Mouse (Mus musculus): ENCODE results near the gene Gm128. TPM values are rescaled to one million over a fixed set of nuclear protein-coding genes. Genes with fewer than 3 reads are reported as not detected.

The Gm128 gene
- total and polyA plus RNA-seq, 2 experiments from 2014 or later = not detected

DNA sequence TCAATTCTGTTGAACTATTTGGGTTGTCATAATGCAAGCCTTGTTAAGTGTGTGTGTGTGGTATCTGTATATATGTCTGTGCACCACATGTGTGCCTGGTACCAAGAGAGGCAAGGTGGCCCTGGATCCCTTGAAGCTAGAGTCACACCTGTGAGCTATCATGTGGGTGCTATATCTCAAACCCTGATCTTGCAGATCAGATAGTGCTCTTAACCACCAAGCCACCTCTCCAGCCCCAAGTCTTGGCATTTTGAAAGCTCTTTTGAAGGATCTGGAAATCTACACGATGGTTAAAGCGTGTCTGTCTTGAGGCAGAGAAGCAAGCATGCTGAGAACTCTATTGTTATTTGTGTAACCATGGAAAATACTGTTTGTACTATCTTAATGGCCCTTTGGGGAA, 30.8 kb downstream of the Gm128 start:
- 69% methylated on average over 2 of the region's 2 CpGs for WGBS
- no peak for TF ChIP-seq CTCF (IDR thresholded peaks at IDR 0.05; ENCODE audit: low read depth)
- no peak for TF ChIP-seq EP300 (IDR thresholded peaks at IDR 0.05; ENCODE audit: low read depth)
- Histone ChIP-seq H3K4me3 (ENCODE audit: low read depth, low read length) (no peak overlapping the region), H3K27ac (ENCODE audit: low read depth) (no peak overlapping the region), H3K4me2 (ENCODE audit: low read depth, low read length) (no peak overlapping the region), H3K4me1 (ENCODE audit: control insufficient read depth, insufficient read depth) (no peaks in the 10 kb centered on the region), H3K27me3 (ENCODE audit: control insufficient read depth, insufficient read depth, low read length) (no peaks in the 10 kb centered on the region), H3K9me3 (replicated peaks; ENCODE audit: control insufficient read depth, low read length) (no peaks in the 10 kb centered on the region), H3K9ac (replicated peaks; ENCODE audit: low read depth, low read length) (no peak overlapping the region), H3K36me3 (replicated peaks; ENCODE audit: control insufficient read depth, insufficient read depth, low read length) (peaks cover 48% of the 10 kb centered on the region)
- DNase-seq (ENCODE audit: low spot score) (no peak), ATAC-seq (ENCODE audit: insufficient read depth, low read depth) (no peak)

DNA sequence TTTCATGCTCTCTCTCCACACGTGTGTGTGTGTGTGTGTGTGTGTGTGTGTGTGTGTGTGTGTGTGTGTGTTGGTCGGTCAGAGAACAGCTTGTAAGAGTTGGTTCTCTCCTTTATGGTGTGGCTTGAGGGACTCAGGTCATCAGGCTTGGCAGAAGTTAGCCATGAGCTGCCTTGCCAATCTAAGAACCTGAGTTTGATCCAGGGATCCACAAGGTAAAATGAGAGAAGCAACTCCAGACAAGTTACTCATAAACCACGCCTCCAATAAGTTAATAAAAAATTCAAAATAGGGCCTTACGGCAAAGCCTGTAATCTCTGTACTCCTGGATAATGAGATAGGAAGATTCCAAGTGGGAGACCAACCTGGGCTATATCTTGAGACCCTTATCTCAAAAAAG, 33.1 kb downstream of the Gm128 start:
- ATAC-seq (ENCODE audit: insufficient read depth, low read depth) = no peak
- no peak for TF ChIP-seq EP300 (IDR thresholded peaks at IDR 0.05; ENCODE audit: low read depth)

DNA sequence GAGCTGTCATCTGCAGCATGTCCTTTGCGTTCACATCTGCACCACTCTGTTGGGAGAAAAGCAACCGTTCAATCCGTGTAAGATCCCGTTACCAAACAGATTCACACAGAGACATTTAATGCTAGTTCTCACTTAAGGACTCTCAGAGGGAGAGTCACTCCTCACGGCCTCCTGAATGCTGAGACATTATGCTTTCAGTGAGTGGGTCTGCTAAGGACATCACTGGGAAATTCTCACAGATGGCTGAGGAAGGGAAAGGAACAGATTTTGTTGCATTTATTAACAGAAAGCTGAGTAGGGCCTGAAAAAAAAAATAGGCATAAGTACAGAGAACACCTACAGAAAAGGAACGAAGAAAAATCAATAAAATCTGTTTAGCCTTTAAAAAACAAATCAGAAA, 37.5 kb downstream of the Gm128 start:
- WGBS = 89% methylated on average over 6 of the region's 6 CpGs
- Histone ChIP-seq H3K36me3 (replicated peaks; ENCODE audit: control insufficient read depth, insufficient read depth, low read length) (peaks cover 84% of the 10 kb centered on the region), H3K27ac (ENCODE audit: low read depth) (no peak overlapping the region), H3K9me3 (replicated peaks; ENCODE audit: control insufficient read depth, low read length) (no peaks in the 10 kb centered on the region), H3K27me3 (ENCODE audit: control insufficient read depth, insufficient read depth, low read length) (no peaks in the 10 kb centered on the region), H3K4me2 (ENCODE audit: low read depth, low read length) (no peak overlapping the region), H3K4me3 (ENCODE audit: low read depth, low read length) (no peak overlapping the region), H3K4me1 (ENCODE audit: control insufficient read depth, insufficient read depth) (no peaks in the 10 kb centered on the region), H3K9ac (replicated peaks; ENCODE audit: low read depth, low read length) (no peak overlapping the region)
- TF ChIP-seq EP300 (IDR thresholded peaks at IDR 0.05; ENCODE audit: low read depth) = no peak
- TF ChIP-seq CTCF (IDR thresholded peaks at IDR 0.05; ENCODE audit: low read depth) = no peak
- DNase-seq (ENCODE audit: low spot score) (no peak), ATAC-seq (ENCODE audit: insufficient read depth, low read depth) (no peak)

More for the DNA sequence above, 33.1 kb downstream of the Gm128 start:
- Histone ChIP-seq H3K9me3 (replicated peaks; ENCODE audit: control insufficient read depth, low read length) (no peaks in the 10 kb centered on the region), H3K27me3 (ENCODE audit: control insufficient read depth, insufficient read depth, low read length) (no peaks in the 10 kb centered on the region), H3K36me3 (replicated peaks; ENCODE audit: control insufficient read depth, insufficient read depth, low read length) (peaks cover 50% of the 10 kb centered on the region), H3K27ac (ENCODE audit: low read depth) (no peak overlapping the region), H3K4me2 (ENCODE audit: low read depth, low read length) (no peak overlapping the region), H3K4me1 (ENCODE audit: control insufficient read depth, insufficient read depth) (no peaks in the 10 kb centered on the region), H3K9ac (replicated peaks; ENCODE audit: low read depth, low read length) (no peak overlapping the region), H3K4me3 (ENCODE audit: low read depth, low read length) (no peak overlapping the region)
- 90% methylated on average over 4 of the region's 4 CpGs for WGBS
- DNase-seq (ENCODE audit: low spot score) = no peak

DNA sequence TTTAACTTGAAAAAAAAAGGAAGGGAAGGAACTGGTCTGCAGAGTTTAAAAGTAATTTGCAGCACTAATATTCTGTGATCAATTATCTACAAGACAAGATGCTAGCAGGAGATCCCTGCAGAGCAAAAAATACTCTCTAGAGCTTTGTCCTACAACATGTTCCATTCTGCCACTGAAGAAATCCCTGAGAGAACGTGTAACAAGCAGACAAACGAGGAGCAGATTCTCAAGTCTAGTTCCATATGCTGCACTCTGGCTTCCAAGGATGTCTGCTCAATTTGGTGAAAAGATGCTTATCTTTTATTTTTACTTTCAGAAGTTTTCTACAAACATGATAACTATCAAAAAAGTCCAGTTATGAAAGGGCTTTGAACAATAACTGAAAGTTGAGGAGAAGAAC, 40.8 kb downstream of the Gm128 start:
- ATAC-seq (ENCODE audit: insufficient read depth, low read depth) (no peak), DNase-seq (ENCODE audit: low spot score) (no peak)
- no peaks in the 10 kb centered on the region for H3K27me3 ChIP-seq (ENCODE audit: control insufficient read depth, insufficient read depth, low read length)
- TF ChIP-seq EP300 (IDR thresholded peaks at IDR 0.05; ENCODE audit: low read depth) (no peak), CTCF (IDR thresholded peaks at IDR 0.05; ENCODE audit: low read depth) (no peak)
- H3K36me3 ChIP-seq (replicated peaks; ENCODE audit: control insufficient read depth, insufficient read depth, low read length) = peaks cover 96% of the 10 kb centered on the region
- H3K9me3 ChIP-seq (replicated peaks; ENCODE audit: control insufficient read depth, low read length) = no peaks in the 10 kb centered on the region
- 83% methylated on average over 2 of the region's 2 CpGs for WGBS
- no peak overlapping the region for H3K27ac ChIP-seq (ENCODE audit: low read depth)
- no peak overlapping the region for H3K9ac ChIP-seq (replicated peaks; ENCODE audit: low read depth, low read length)
- H3K4me3 ChIP-seq (ENCODE audit: low read depth, low read length) = no peak overlapping the region
- no peaks in the 10 kb centered on the region for H3K4me1 ChIP-seq (ENCODE audit: control insufficient read depth, insufficient read depth)
- no peak overlapping the region for H3K4me2 ChIP-seq (ENCODE audit: low read depth, low read length)

DNA sequence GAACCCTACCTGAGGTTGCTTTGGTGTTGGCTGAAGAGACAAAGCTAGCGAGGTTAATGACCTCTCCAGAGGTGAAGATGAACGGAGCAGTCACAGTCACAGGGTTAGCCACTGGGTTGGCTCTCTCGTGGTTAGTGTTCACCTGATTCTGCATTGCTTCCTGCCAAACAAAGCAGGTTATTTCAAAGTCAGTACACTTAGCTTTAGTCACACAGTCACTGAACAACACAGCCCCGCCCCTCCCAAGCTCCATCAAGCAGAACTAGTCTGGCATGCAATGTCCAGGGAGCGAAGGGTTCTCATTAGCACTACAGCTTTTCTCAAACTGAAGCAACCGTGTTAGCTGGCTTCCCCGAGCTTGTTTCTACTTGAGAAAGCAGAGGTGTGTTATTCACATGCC, 41.3 kb downstream of the Gm128 start:
- H3K4me2 ChIP-seq (ENCODE audit: low read depth, low read length) = no peak overlapping the region
- ATAC-seq (ENCODE audit: insufficient read depth, low read depth) = no peak
- WGBS = 88% methylated on average over 7 of the region's 7 CpGs

DNA sequence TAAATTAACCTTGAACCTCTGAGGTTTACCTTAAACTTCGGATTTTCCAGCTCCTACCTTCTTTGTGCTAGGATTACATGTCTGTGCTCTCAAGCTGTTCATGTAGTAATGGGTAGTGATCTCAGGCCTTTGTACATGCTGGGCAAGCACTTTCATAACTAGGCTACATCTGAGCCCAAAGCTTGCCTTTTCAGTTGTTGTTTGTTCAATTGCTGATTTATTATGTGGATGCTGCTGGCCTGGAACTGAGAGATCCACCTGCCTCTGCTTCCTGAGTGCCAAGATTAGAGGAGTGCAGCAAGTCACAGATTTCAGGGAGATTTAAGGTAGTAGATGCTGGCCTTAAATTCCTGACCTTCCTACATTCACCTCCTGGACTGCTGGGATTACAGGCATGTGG, 42.3 kb downstream of the Gm128 start:
- Histone ChIP-seq H3K27me3 (ENCODE audit: control insufficient read depth, insufficient read depth, low read length) (no peaks in the 10 kb centered on the region), H3K9me3 (replicated peaks; ENCODE audit: control insufficient read depth, low read length) (no peaks in the 10 kb centered on the region), H3K27ac (ENCODE audit: low read depth) (no peak overlapping the region), H3K4me3 (ENCODE audit: low read depth, low read length) (no peak overlapping the region), H3K9ac (replicated peaks; ENCODE audit: low read depth, low read length) (no peak overlapping the region), H3K4me1 (ENCODE audit: control insufficient read depth, insufficient read depth) (no peaks in the 10 kb centered on the region), H3K4me2 (ENCODE audit: low read depth, low read length) (no peak overlapping the region), H3K36me3 (replicated peaks; ENCODE audit: control insufficient read depth, insufficient read depth, low read length) (peaks cover 91% of the 10 kb centered on the region)
- no peak for TF ChIP-seq EP300 (IDR thresholded peaks at IDR 0.05; ENCODE audit: low read depth)
- TF ChIP-seq CTCF (IDR thresholded peaks at IDR 0.05; ENCODE audit: low read depth) = no peak
- no peak for ATAC-seq (ENCODE audit: insufficient read depth, low read depth)
- no peak for DNase-seq (ENCODE audit: low spot score)
- WGBS = 65% methylated on average over 1 of the region's 1 CpGs

More for the DNA sequence above, 41.3 kb downstream of the Gm128 start:
- H3K4me3 ChIP-seq (ENCODE audit: low read depth, low read length) = no peak overlapping the region
- no peak for DNase-seq (ENCODE audit: low spot score)
- peaks cover 93% of the 10 kb centered on the region for H3K36me3 ChIP-seq (replicated peaks; ENCODE audit: control insufficient read depth, insufficient read depth, low read length)
- no peak overlapping the region for H3K27ac ChIP-seq (ENCODE audit: low read depth)
- H3K9ac ChIP-seq (replicated peaks; ENCODE audit: low read depth, low read length) = no peak overlapping the region
- no peaks in the 10 kb centered on the region for H3K27me3 ChIP-seq (ENCODE audit: control insufficient read depth, insufficient read depth, low read length)
- H3K4me1 ChIP-seq (ENCODE audit: control insufficient read depth, insufficient read depth) = no peaks in the 10 kb centered on the region
- no peaks in the 10 kb centered on the region for H3K9me3 ChIP-seq (replicated peaks; ENCODE audit: control insufficient read depth, low read length)
- no peak for TF ChIP-seq EP300 (IDR thresholded peaks at IDR 0.05; ENCODE audit: low read depth)
- no peak for TF ChIP-seq CTCF (IDR thresholded peaks at IDR 0.05; ENCODE audit: low read depth)
